Mouse (Mus musculus) brain, embryonic 14.5 days (tissue): ENCODE data around the gene Alkbh6.

ENCODE experiments used
- CTCF ChIP-seq: fragments of 200-500 bp; IDR thresholded peaks from 2 replicates; pipeline ENCODE4 v1.5.1; 2012; ENCODE audit warnings: inconsistent platforms, mild to moderate bottlenecking, moderate library complexity, borderline replicate concordance; ENCODE audit not compliant: insufficient read depth, insufficient read length; ENCODE audit errors: extremely low read depth
- POLR2A ChIP-seq: fragments of 200-500 bp; IDR thresholded peaks from 2 replicates; pipeline ENCODE4 v1.6.1; 2012; ENCODE audit warnings: mild to moderate bottlenecking, inconsistent platforms, borderline replicate concordance; ENCODE audit not compliant: poor library complexity, insufficient read depth, insufficient read length, severe bottlenecking; ENCODE audit errors: extremely low read depth

DNA sequence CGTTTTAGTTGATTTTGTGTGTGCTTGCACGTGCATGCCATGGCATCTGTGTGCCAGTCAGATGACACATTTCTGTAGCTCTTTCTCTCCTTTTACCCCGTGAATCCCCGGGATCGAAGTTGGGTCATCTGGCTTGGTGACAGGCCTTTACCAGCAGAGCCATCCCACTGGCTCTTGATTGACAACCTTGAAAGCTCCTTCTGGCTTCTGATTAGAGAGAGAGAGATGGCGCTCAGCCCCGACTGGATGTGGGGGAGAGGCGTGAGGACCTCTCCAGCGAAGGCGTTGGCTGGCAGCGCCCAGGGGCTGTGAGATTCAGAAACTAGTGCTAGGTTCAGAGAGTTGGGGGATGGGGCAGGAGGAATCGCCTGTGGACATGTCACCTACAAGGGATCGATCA lies 14.7 kb upstream of the Alkbh6 start:
- no peak for TF ChIP-seq CTCF
- no peak for TF ChIP-seq POLR2A
